Mouse (Mus musculus): Measurements from ENCODE around the gene Prr19.
A peak's percentile ranks its signal among the peaks of the same experiment; 100 is the strongest.

Prr19 gene

GRCm38 (mm10) chr7:25292107-25292506 is 9.1 kb upstream of the Prr19 start:
- DNase-seq (ENCODE audit: low spot score in 2 of 2): no peak

GRCm38 (mm10) chr7:25293191-25293739 is 7.9 kb upstream of the Prr19 start:
- no peak for DNase-seq (ENCODE audit: low spot score in 2 of 2)

GRCm38 (mm10) chr7:25294495-25294894 is 6.7 kb upstream of the Prr19 start:
- DNase-seq (ENCODE audit: low spot score in 2 of 2): no peak

- peak; percentile 64 to 65 for DNase-seq (ENCODE audit: low spot score in 2 of 2)
Observed at GRCm38 (mm10) chr7:25294960-25295722, 6.1 kb upstream of the Prr19 start.

- DNase-seq (ENCODE audit: low spot score in 2 of 2): peak; percentile 66 to 70
Observed at GRCm38 (mm10) chr7:25296945-25297453, 4.2 kb upstream of the Prr19 start.

GRCm38 (mm10) chr7:25297454-25298325 is 3.5 kb upstream of the Prr19 start, which contains the start of gene Pafah1b3:
Pafah1b3 (minus strand) TSS chr7:25297986.
- peak; percentile 60 to 69 for DNase-seq (ENCODE audit: low spot score in 2 of 2)

GRCm38 (mm10) chr7:25303003-25303684 is 1.9 kb downstream of the Prr19 start:
- DNase-seq (ENCODE audit: low spot score in 2 of 2): no peak

GRCm38 (mm10) chr7:25303685-25304006 is 2.4 kb downstream of the Prr19 start:
- DNase-seq (ENCODE audit: low spot score in 2 of 2): no peak

- no peak for DNase-seq (ENCODE audit: low spot score in 2 of 2)
Observed at GRCm38 (mm10) chr7:25305481-25305880, 4.3 kb downstream of the Prr19 start.

- DNase-seq (ENCODE audit: low spot score in 2 of 2): no peak
Observed at GRCm38 (mm10) chr7:25305956-25306613, 4.9 kb downstream of the Prr19 start, which contains the start of gene Tmem145. Tmem145 (plus strand) TSS chr7:25306106.

- DNase-seq (ENCODE audit: low spot score in 2 of 2): no peak
Observed at GRCm38 (mm10) chr7:25306614-25306996, 5.4 kb downstream of the Prr19 start.

GRCm38 (mm10) chr7:25308702-25309318 is 7.6 kb downstream of the Prr19 start:
- no peak for DNase-seq (ENCODE audit: low spot score in 2 of 2)

GRCm38 (mm10) chr7:25309425-25309824 is 8.2 kb downstream of the Prr19 start:
- no peak for DNase-seq (ENCODE audit: low spot score in 2 of 2)

- DNase-seq (ENCODE audit: low spot score in 2 of 2): no peak
Observed at GRCm38 (mm10) chr7:25311193-25311592, 10.0 kb downstream of the Prr19 start.

GRCm38 (mm10) chr7:25313325-25313724 is 12.1 kb downstream of the Prr19 start:
- DNase-seq (ENCODE audit: low spot score in 2 of 2): no peak

GRCm38 (mm10) chr7:25314606-25315305 is 13.5 kb downstream of the Prr19 start:
- no peak for DNase-seq (ENCODE audit: low spot score in 2 of 2)

- DNase-seq (ENCODE audit: low spot score in 2 of 2): no peak
Observed at GRCm38 (mm10) chr7:25315306-25316041, 14.3 kb downstream of the Prr19 start.

- DNase-seq (ENCODE audit: low spot score in 2 of 2): peak; percentile 87 to 91
Observed at GRCm38 (mm10) chr7:25316532-25317445, 15.6 kb downstream of the Prr19 start, which contains the start of gene Megf8. Megf8 (plus strand) TSS chr7:25317164.
